Mouse (Mus musculus) forebrain, embryonic 12.5 days (tissue): Measurements from ENCODE around the gene Cntnap5c. TPM values are rescaled to one million over a fixed set of nuclear protein-coding genes. Genes with fewer than 3 reads are reported as not detected.
"Not testable (repeated sequence)": the region's sequence is repeated elsewhere in the genome, so short reads cannot be mapped to it uniquely, and the experiment has no call there.

Source experiments
- ATAC-seq: fragments of 200-750 bp; cut with Nextera tagmentation; 2 replicates; pipeline ENCODE4 v1.8.0; 2017; ENCODE audit warnings: moderate TSS enrichment; ENCODE audit not compliant: low FRiP score
- H3K27ac ChIP-seq: fragments of 300-500 bp; sonication (generic); 2 replicates; pipeline ENCODE4 v1.5.1; 2016; ENCODE audit warnings: mild to moderate bottlenecking
- H3K27me3 ChIP-seq: fragments of 300-500 bp; sonication (generic); 2 replicates; pipeline ENCODE4 v1.6.1; 2016; ENCODE audit warnings: mild to moderate bottlenecking
- H3K36me3 ChIP-seq: fragments of 300-500 bp; sonication (generic); replicated peaks from 2 replicates; pipeline ENCODE4 v1.6.1; 2016; ENCODE audit warnings: mild to moderate bottlenecking
- H3K4me1 ChIP-seq: fragments of 300-500 bp; sonication (generic); 2 replicates; pipeline ENCODE4 v1.6.1; 2016
- H3K4me2 ChIP-seq: fragments of 300-500 bp; sonication (generic); 2 replicates; pipeline ENCODE4 v1.6.1; 2016; ENCODE audit warnings: mild to moderate bottlenecking, moderate library complexity
- H3K4me3 ChIP-seq: fragments of 300-500 bp; sonication (generic); replicated peaks from 2 replicates; pipeline ENCODE4 v1.5.1; 2016; ENCODE audit warnings: mild to moderate bottlenecking
- H3K9ac ChIP-seq: fragments of 300-500 bp; sonication (generic); 2 replicates; pipeline ENCODE4 v1.6.1; 2016; ENCODE audit warnings: mild to moderate bottlenecking
- H3K9me3 ChIP-seq: fragments of 300-500 bp; sonication (generic); 2 replicates; pipeline ENCODE4 v1.6.1; 2016
- WGBS: fragments of 180-500 bp; shearing (Covaris S2); methylation state at CpG from one replicate; pipeline ENCODE4 v1.1.7; 2016; 5-methylcytosine and 5-hydroxymethylcytosine counted together
- polyA plus RNA-seq: library from polyadenylated mRNA; unstranded; fragments of >200 nt; fragmentation: Nextera tagmentation; extraction: Ambion mirVana; gene quantifications from 2 replicates; pipeline ENCODE4 v1.2.1, GENCODE M21; 2016

Cntnap5c gene
- polyA plus RNA-seq, 1 experiment from 2014 or later = 0.32 TPM

DNA sequence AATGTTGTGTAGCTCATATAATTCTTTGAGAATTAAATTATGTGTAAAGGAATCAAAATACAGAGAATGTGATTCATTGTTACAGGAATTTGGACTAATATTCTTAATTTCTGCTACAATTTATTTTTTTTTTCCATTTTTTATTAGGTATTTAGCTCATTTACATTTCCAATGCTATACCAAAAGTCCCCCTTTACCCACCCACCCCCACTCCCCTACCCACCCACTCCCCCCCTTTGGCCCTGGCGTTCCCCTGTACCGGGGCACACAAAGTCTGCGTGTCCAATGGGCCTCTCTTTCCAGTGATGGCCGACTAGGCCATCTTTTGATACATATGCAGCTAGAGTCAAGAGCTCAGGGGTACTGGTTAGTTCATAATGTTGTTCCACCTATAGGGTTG is 86.4 kb downstream of the Cntnap5c start:
- H3K9ac ChIP-seq, H3K36me3 ChIP-seq, H3K27me3 ChIP-seq, H3K4me1 ChIP-seq, H3K4me3 ChIP-seq, H3K9me3 ChIP-seq, H3K27ac ChIP-seq, ATAC-seq, H3K4me2 ChIP-seq: not testable (repeated sequence)
- WGBS = no CpG with 5 or more reads among the region's 4 CpGs

DNA sequence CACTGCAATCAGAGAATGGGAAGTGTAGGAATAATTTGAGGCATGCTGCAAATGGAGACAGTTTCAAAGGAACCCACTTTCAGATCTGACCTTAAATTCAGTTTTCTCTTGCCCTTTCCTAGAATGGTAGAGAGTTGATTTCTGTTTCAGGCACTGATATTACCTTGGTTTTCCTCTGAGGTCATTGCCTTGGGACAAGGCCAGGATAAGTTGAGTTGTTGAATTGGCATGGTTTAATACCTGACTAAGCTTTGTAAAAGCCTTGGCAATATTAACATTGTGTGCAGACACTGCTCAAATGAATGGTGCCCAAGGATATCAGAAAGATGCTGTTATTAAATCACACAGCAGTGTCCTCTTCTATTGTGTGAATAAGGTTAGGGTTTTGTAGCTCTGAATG is 96.6 kb downstream of the Cntnap5c start:
- Histone ChIP-seq H3K9ac (no peak overlapping the region), H3K27me3 (no peaks in the 10 kb centered on the region), H3K36me3 (no peaks in the 10 kb centered on the region), H3K27ac (no peak overlapping the region), H3K4me2 (no peak overlapping the region), H3K4me3 (no peak overlapping the region), H3K9me3 (no peaks in the 10 kb centered on the region), H3K4me1 (no peaks in the 10 kb centered on the region)
- no peak for ATAC-seq

GRCm38 (mm10) chr17:57887742-57888389 is 118.5 kb downstream of the Cntnap5c start:
- 90% methylated on average over 4 of the region's 4 CpGs for WGBS
- ATAC-seq = no peak
- no peak overlapping the region for H3K4me3 ChIP-seq
- H3K9me3 ChIP-seq = no peaks in the 10 kb centered on the region
- no peak overlapping the region for H3K4me2 ChIP-seq
- no peaks in the 10 kb centered on the region for H3K4me1 ChIP-seq
- no peaks in the 10 kb centered on the region for H3K36me3 ChIP-seq
- H3K27me3 ChIP-seq = no peaks in the 10 kb centered on the region
- H3K9ac ChIP-seq = no peak overlapping the region
- H3K27ac ChIP-seq = no peak overlapping the region

DNA sequence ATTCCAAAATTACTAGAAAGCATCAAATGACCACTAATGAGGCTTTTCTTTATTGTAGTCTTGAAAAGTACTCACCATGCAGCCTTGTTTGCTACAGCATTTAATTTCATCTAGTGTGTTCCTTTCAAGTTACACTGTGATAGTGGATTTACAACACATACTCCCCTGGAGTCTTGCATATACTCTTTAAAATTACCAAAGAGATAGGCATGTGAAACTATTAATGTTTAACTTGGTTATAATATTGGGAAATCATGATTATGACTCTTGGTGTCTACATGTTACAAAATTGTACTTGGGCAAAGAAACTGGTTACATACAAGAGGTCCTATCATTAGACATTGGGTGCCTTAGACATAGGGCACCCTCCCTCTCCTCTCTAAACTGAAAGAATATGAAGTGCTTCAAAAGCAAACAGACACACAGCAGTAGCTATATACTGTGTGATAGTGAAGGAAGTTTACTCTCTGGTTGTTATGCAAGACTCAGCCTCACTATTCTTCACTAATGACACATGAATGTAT is 142.5 kb downstream of the Cntnap5c start:
- Histone ChIP-seq H3K36me3 (no peaks in the 10 kb centered on the region), H3K4me3 (no peak overlapping the region), H3K9ac (no peak overlapping the region), H3K27me3 (no peaks in the 10 kb centered on the region), H3K4me2 (no peak overlapping the region), H3K27ac (no peak overlapping the region), H3K9me3 (no peaks in the 10 kb centered on the region), H3K4me1 (no peaks in the 10 kb centered on the region)
- ATAC-seq = no peak

DNA sequence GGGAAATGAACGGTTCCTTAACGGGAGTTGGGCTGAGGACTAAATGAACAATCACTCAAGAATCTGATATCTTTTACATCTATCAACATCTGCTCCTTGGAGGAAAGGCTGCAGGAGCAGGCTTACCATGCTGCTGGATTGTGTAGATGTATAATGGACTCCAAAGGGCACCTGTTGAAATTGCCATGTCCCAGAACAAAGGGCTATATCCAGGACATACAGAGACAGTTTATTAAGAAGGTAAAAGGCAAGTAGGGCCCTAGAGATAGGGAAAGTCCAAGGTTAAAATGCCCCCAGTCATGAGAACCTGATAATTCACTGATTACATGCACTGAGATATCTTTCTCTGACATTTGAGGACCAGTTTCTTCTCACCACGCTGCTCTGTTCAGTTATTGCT is 214.9 kb downstream of the Cntnap5c start:
- WGBS = 82% methylated on average over 3 of the region's 3 CpGs
- Histone ChIP-seq H3K27ac (no peak overlapping the region), H3K4me3 (no peak overlapping the region), H3K27me3 (no peaks in the 10 kb centered on the region), H3K4me2 (no peak overlapping the region), H3K9ac (no peak overlapping the region), H3K9me3 (no peaks in the 10 kb centered on the region), H3K4me1 (no peaks in the 10 kb centered on the region), H3K36me3 (no peaks in the 10 kb centered on the region)
- ATAC-seq = no peak

GRCm38 (mm10) chr17:57988420-57988819 is 219.1 kb downstream of the Cntnap5c start:
- H3K4me1 ChIP-seq = no peaks in the 10 kb centered on the region
- WGBS = 44% methylated on average over 2 of the region's 2 CpGs
- no peak overlapping the region for H3K27ac ChIP-seq
- H3K9ac ChIP-seq = no peak overlapping the region
- no peaks in the 10 kb centered on the region for H3K27me3 ChIP-seq
- no peak overlapping the region for H3K4me3 ChIP-seq
- H3K36me3 ChIP-seq = no peaks in the 10 kb centered on the region
- ATAC-seq = no peak
- H3K9me3 ChIP-seq = no peaks in the 10 kb centered on the region
- no peak overlapping the region for H3K4me2 ChIP-seq

DNA sequence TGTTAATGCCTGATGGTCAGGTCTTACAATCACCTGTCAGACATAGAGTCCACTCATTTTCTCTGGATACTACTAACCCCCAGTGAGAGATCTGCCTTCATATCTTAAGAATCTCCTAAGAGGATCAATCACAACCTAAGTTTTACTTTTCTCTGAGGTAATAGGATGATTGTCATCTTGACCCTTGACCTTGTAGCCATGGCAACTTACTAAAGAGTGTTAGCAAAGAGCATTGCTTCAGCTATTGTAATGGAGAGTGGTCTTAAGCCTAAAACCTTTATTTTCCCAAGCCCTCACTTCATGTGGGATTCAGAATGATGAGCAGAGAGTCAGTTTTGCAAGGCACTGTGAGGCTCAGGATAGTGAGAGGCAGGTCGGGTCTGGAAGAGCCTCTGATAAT is 227.1 kb downstream of the Cntnap5c start:
- 35% methylated on average over 1 of the region's 1 CpGs for WGBS
- Histone ChIP-seq H3K27me3 (no peaks in the 10 kb centered on the region), H3K4me3 (no peak overlapping the region), H3K9me3 (no peaks in the 10 kb centered on the region), H3K36me3 (no peaks in the 10 kb centered on the region), H3K9ac (no peak overlapping the region), H3K4me2 (no peak overlapping the region), H3K27ac (no peak overlapping the region), H3K4me1 (no peaks in the 10 kb centered on the region)
- no peak for ATAC-seq

GRCm38 (mm10) chr17:57999080-57999479 is 229.7 kb downstream of the Cntnap5c start:
- Histone ChIP-seq H3K4me3 (no peak overlapping the region), H3K9me3 (no peaks in the 10 kb centered on the region), H3K4me2 (no peak overlapping the region), H3K9ac (no peak overlapping the region), H3K27me3 (no peaks in the 10 kb centered on the region), H3K36me3 (no peaks in the 10 kb centered on the region), H3K4me1 (no peaks in the 10 kb centered on the region; the same call in 1 of the 2 replicates), H3K27ac (no peak overlapping the region)
- ATAC-seq = no peak
- WGBS = 85% methylated on average over 2 of the region's 2 CpGs

DNA sequence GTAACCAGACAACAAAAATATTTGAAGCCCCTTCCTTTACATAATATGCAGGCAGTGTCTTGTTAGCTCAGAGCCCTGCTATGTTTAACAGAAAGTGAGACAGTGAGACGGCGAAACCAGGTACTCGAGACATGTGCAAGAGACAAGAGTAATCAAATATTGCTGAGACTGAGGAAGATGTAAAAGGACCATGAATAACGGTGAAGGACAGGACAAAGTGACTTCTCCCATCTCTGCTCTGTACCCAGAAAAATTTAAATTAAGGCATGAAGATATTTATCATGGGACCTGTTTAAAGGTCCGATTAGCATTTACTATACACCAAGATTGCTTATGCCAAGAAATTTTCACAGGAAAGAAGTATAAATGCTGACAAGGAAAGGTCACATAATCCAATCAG is 233.5 kb downstream of the Cntnap5c start:
- Histone ChIP-seq H3K27me3 (no peaks in the 10 kb centered on the region), H3K9ac (no peak overlapping the region), H3K4me3 (no peak overlapping the region), H3K9me3 (no peaks in the 10 kb centered on the region), H3K36me3 (no peaks in the 10 kb centered on the region), H3K27ac (no peak overlapping the region), H3K4me1 (no peaks in the 10 kb centered on the region; the same call in 1 of the 2 replicates), H3K4me2 (no peak overlapping the region)
- 88% methylated on average over 5 of the region's 5 CpGs for WGBS
- no peak for ATAC-seq

GRCm38 (mm10) chr17:58003322-58003721 is 234.0 kb downstream of the Cntnap5c start:
- 56% methylated on average over 1 of the region's 1 CpGs for WGBS

DNA sequence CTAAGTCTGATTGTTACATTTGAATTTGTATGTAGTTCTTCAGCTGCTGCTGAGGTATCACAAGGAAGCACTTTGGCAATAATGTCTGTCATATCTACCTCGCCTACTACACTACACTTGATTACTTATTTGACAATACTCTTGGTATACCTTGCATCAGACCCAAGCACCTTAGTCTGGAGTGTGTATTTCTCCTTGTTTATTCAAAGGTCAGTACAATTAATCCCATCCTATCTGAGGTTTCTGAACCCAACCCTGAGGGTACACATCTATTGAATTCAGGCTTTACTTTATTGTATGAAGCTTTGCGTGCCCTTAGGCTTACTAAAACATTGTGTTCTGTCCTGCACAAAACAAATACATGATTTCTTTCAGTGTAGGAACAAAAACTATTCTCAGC is 235.1 kb downstream of the Cntnap5c start:
- no peaks in the 10 kb centered on the region; the same call in 1 of the 2 replicates for H3K4me1 ChIP-seq
- no peak overlapping the region for H3K27ac ChIP-seq
- H3K9ac ChIP-seq = no peak overlapping the region
- WGBS = 95% methylated on average over 2 of the region's 2 CpGs
- no peak for ATAC-seq
- no peak overlapping the region for H3K4me2 ChIP-seq
- H3K27me3 ChIP-seq = no peaks in the 10 kb centered on the region
- H3K9me3 ChIP-seq = no peaks in the 10 kb centered on the region
- no peak overlapping the region for H3K4me3 ChIP-seq
- H3K36me3 ChIP-seq = no peaks in the 10 kb centered on the region

More at GRCm38 (mm10) chr17:58003322-58003721, 234.0 kb downstream of the Cntnap5c start:
- no peaks in the 10 kb centered on the region for H3K9me3 ChIP-seq
- no peak overlapping the region for H3K27ac ChIP-seq
- H3K4me1 ChIP-seq = no peaks in the 10 kb centered on the region; the same call in 1 of the 2 replicates
- H3K27me3 ChIP-seq = no peaks in the 10 kb centered on the region
- H3K4me2 ChIP-seq = no peak overlapping the region
- H3K9ac ChIP-seq = no peak overlapping the region
- H3K36me3 ChIP-seq = no peaks in the 10 kb centered on the region
- no peak for ATAC-seq
- H3K4me3 ChIP-seq = no peak overlapping the region

- no peaks in the 10 kb centered on the region for H3K27me3 ChIP-seq
- H3K36me3 ChIP-seq = no peaks in the 10 kb centered on the region
- no peak overlapping the region for H3K27ac ChIP-seq
- H3K4me3 ChIP-seq = no peak overlapping the region
- ATAC-seq = no peak
- H3K9ac ChIP-seq = no peak overlapping the region
- WGBS = 71% methylated on average over 2 of the region's 2 CpGs
- no peaks in the 10 kb centered on the region for H3K4me1 ChIP-seq
- H3K9me3 ChIP-seq = no peaks in the 10 kb centered on the region
- H3K4me2 ChIP-seq = no peak overlapping the region
These were observed 271.8 kb downstream of the Cntnap5c start for GRCm38 (mm10) chr17:58041178-58041577.

GRCm38 (mm10) chr17:58045149-58045548 is 275.8 kb downstream of the Cntnap5c start:
- Histone ChIP-seq H3K27ac (no peak overlapping the region), H3K9me3 (no peaks in the 10 kb centered on the region), H3K4me2 (no peak overlapping the region), H3K9ac (no peak overlapping the region), H3K4me3 (no peak overlapping the region), H3K36me3 (no peaks in the 10 kb centered on the region), H3K4me1 (no peaks in the 10 kb centered on the region), H3K27me3 (no peaks in the 10 kb centered on the region)
- no peak for ATAC-seq
